Mouse (Mus musculus) adrenal gland, adult 10 weeks (tissue): ENCODE data around the gene Zdhhc19. TPM values are rescaled to one million over a fixed set of nuclear protein-coding genes. Genes with fewer than 3 reads are reported as not detected.

ENCODE experiments used
- polyA plus RNA-seq: library from polyadenylated mRNA; stranded (reverse); fragments of 350-450 nt; fragmentation: Illumina TruSeq; extraction: RNeasy Lipid Tissue Mini Kit (QIAGEN cat#74804); gene quantifications from one replicate; pipeline ENCODE4 v1.2.3, GENCODE M21; 2014; ENCODE audit warnings: low read depth, low replicate concordance

The Zdhhc19 gene
- not detected for polyA plus RNA-seq

GRCm38 (mm10) chr16:32495965-32496364 is at the start of gene Zdhhc19:
Gene Zdhhc19 (plus strand): TSS chr16:32496265.

GRCm38 (mm10) chr16:32487234-32488111 is 8.6 kb upstream of the Zdhhc19 start, which contains the start of gene Slc51a:
Gene Slc51a (minus strand): TSS chr16:32487879.

GRCm38 (mm10) chr16:32608712-32609400 is 112.8 kb downstream of the Zdhhc19 start, which contains the start of gene Tfrc:
Gene Tfrc (plus strand): TSS chr16:32608920.

Other genes with a start within 250 kb of the Zdhhc19 start
- 41.3 TPM for gene Fbxo45, start 249.1 kb upstream of the Zdhhc19 start, polyA plus RNA-seq
- 7.4 TPM for gene Wdr53, start 249.0 kb upstream of the Zdhhc19 start, polyA plus RNA-seq
- gene Smco1, start 224.8 kb upstream of the Zdhhc19 start, polyA plus RNA-seq: not detected
- 65.7 TPM for gene Rnf168, start 218.8 kb upstream of the Zdhhc19 start, polyA plus RNA-seq
- gene Ubxn7, start 164.0 kb upstream of the Zdhhc19 start, polyA plus RNA-seq: 79.1 TPM
- gene Tm4sf19, start 95.8 kb upstream of the Zdhhc19 start, polyA plus RNA-seq: not detected
- gene Tctex1d2, start 76.6 kb upstream of the Zdhhc19 start, polyA plus RNA-seq: 26.8 TPM
- 61.6 TPM for gene Pcyt1a, start 65.3 kb upstream of the Zdhhc19 start, polyA plus RNA-seq
- gene Slc51a, start 8.4 kb upstream of the Zdhhc19 start, polyA plus RNA-seq: not detected
- 70.3 TPM for gene Tfrc, start 112.7 kb downstream of the Zdhhc19 start, polyA plus RNA-seq
- 1.2 TPM for gene Tnk2, start 147.6 kb downstream of the Zdhhc19 start, polyA plus RNA-seq
- not detected for gene Muc4, start 239.6 kb downstream of the Zdhhc19 start, polyA plus RNA-seq